Mouse (Mus musculus): Measurements from ENCODE around the gene Skap2. TPM values are rescaled to one million over a fixed set of nuclear protein-coding genes. Genes with fewer than 3 reads are reported as not detected.

Skap2 gene
- polyA plus RNA-seq, 1 experiment from 2014 or later, result 40.3 TPM

- 86% methylated on average over 1 of the region's 1 CpGs for WGBS
- Histone ChIP-seq H3K9me3 (ENCODE audit: control insufficient read depth) (no peaks in the 10 kb centered on the region), H3K4me1 (replicated peaks; ENCODE audit: control insufficient read depth, insufficient read depth, low read length) (no peaks in the 10 kb centered on the region), H3K27me3 (replicated peaks; ENCODE audit: control insufficient read depth, insufficient read depth, low read length) (no peaks in the 10 kb centered on the region), H3K27ac (ENCODE audit: low read depth, low read length) (no peak overlapping the region), H3K36me3 (ENCODE audit: control insufficient read depth, insufficient read depth) (no peaks in the 10 kb centered on the region), H3K4me2 (replicated peaks; ENCODE audit: low read depth) (no peak overlapping the region), H3K4me3 (ENCODE audit: low read depth, low read length) (no peak overlapping the region), H3K9ac (ENCODE audit: low read depth, low read length) (no peak overlapping the region)
- TF ChIP-seq CTCF (IDR thresholded peaks at IDR 0.05; ENCODE audit: low read depth), result no peak
- ATAC-seq, result no peak
Observed at GRCm38 (mm10) chr6:51901544-51901943, 110.8 kb downstream of the Skap2 start.

DNA sequence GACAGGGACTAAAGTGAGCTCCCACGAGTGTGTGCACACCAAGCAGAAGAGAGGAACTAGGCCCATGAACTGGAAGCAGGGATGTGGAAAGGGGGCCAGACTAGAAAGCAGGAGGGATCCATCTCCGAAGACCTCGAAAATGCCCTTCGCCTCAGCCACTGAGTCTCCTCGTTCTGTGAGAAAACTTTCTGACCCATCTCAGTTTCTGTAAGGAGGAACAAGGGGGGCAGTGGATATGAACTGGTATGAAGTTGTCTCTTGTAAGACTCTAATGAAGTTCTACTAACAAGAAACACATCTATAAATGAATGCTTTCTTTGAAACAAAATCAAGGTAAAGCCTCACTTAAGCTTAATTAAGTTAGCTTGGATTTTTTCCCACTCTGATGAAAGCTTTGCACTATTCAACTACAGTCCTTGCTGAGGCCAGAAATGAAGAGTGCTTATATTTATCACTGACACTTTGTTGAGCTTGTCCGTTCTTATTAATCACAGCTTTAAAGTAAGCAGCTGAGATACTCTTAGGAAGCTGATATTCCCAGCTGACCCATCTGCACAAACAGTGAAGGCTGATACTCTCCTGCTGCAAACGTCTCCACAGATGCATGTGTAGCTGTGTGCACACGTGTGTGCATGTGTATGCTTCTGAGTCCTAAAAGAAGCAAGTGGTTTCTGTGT is 113.9 kb downstream of the Skap2 start:
- no peak for ATAC-seq
- TF ChIP-seq CTCF (IDR thresholded peaks at IDR 0.05; ENCODE audit: low read depth), result no peak
- no peak overlapping the region for H3K9ac ChIP-seq (ENCODE audit: low read depth, low read length)
- no peaks in the 10 kb centered on the region for H3K4me1 ChIP-seq (replicated peaks; ENCODE audit: control insufficient read depth, insufficient read depth, low read length)
- H3K4me2 ChIP-seq (replicated peaks; ENCODE audit: low read depth), result no peak overlapping the region
- H3K9me3 ChIP-seq (ENCODE audit: control insufficient read depth), result no peaks in the 10 kb centered on the region
- no peaks in the 10 kb centered on the region for H3K36me3 ChIP-seq (ENCODE audit: control insufficient read depth, insufficient read depth)
- no peak overlapping the region for H3K4me3 ChIP-seq (ENCODE audit: low read depth, low read length)
- WGBS, result 57% methylated on average over 8 of the region's 8 CpGs
- no peak overlapping the region for H3K27ac ChIP-seq (ENCODE audit: low read depth, low read length)
- no peaks in the 10 kb centered on the region for H3K27me3 ChIP-seq (replicated peaks; ENCODE audit: control insufficient read depth, insufficient read depth, low read length)

DNA sequence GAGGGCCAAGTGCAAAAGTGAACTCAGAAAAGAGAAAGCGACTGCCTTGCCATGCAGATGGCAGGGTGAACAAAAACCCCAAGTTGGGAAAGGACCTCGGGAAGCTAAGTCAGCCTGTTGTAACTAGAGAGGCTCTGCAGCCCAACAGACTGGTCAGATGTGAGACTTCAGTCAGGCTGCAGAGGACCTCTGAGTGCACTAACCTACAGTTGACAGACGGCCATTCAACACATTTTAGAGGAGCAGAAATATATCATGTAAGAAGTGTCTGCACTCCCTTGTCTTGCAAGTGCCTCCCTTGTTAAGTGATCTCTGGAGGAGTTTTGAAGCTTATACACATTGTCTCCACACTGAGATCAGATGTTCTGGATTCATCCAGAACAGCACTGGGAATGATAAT is 116.6 kb downstream of the Skap2 start:
- no peak for TF ChIP-seq CTCF (IDR thresholded peaks at IDR 0.05; ENCODE audit: low read depth)
- Histone ChIP-seq H3K27me3 (replicated peaks; ENCODE audit: control insufficient read depth, insufficient read depth, low read length) (no peaks in the 10 kb centered on the region), H3K4me1 (replicated peaks; ENCODE audit: control insufficient read depth, insufficient read depth, low read length) (no peaks in the 10 kb centered on the region), H3K36me3 (ENCODE audit: control insufficient read depth, insufficient read depth) (no peaks in the 10 kb centered on the region), H3K9me3 (ENCODE audit: control insufficient read depth) (no peaks in the 10 kb centered on the region), H3K4me2 (replicated peaks; ENCODE audit: low read depth) (no peak overlapping the region), H3K27ac (ENCODE audit: low read depth, low read length) (no peak overlapping the region), H3K9ac (ENCODE audit: low read depth, low read length) (no peak overlapping the region), H3K4me3 (ENCODE audit: low read depth, low read length) (no peak overlapping the region)
- ATAC-seq, result no peak
- WGBS, result 75% methylated on average over 3 of the region's 3 CpGs

- no peaks in the 10 kb centered on the region for H3K27me3 ChIP-seq (replicated peaks; ENCODE audit: control insufficient read depth, insufficient read depth, low read length)
- TF ChIP-seq CTCF (IDR thresholded peaks at IDR 0.05; ENCODE audit: low read depth), result no peak
- no peak overlapping the region for H3K4me3 ChIP-seq (ENCODE audit: low read depth, low read length)
- H3K27ac ChIP-seq (ENCODE audit: low read depth, low read length), result no peak overlapping the region
- 61% methylated on average over 3 of the region's 3 CpGs for WGBS
- no peaks in the 10 kb centered on the region for H3K4me1 ChIP-seq (replicated peaks; ENCODE audit: control insufficient read depth, insufficient read depth, low read length)
- H3K4me2 ChIP-seq (replicated peaks; ENCODE audit: low read depth), result no peak overlapping the region
- H3K9ac ChIP-seq (ENCODE audit: low read depth, low read length), result no peak overlapping the region
- no peaks in the 10 kb centered on the region for H3K9me3 ChIP-seq (ENCODE audit: control insufficient read depth)
- no peaks in the 10 kb centered on the region for H3K36me3 ChIP-seq (ENCODE audit: control insufficient read depth, insufficient read depth)
- no peak for ATAC-seq
Observed at GRCm38 (mm10) chr6:51894717-51895116, 117.6 kb downstream of the Skap2 start.

DNA sequence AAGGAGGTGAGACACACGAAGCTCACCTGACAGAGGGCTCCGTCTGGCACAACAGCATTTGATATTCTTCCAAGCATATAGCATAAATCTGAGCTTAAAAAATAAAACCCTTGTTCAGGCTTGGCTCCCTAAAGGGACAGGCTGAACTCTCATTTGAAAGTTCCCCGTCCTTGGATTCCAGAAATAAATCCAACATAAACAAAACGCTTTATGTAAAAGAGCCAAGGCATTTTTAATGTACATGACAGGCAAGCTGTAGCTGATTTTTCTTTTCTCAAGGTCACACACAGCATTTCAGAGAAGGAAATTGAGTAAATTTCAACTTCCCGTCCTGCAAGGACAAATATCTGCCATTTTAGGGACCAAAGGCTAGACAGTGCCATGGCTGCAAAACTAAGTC is 122.0 kb downstream of the Skap2 start:
- Histone ChIP-seq H3K4me2 (replicated peaks; ENCODE audit: low read depth) (no peak overlapping the region), H3K9ac (ENCODE audit: low read depth, low read length) (no peak overlapping the region), H3K27me3 (replicated peaks; ENCODE audit: control insufficient read depth, insufficient read depth, low read length) (no peaks in the 10 kb centered on the region), H3K36me3 (ENCODE audit: control insufficient read depth, insufficient read depth) (no peaks in the 10 kb centered on the region), H3K9me3 (ENCODE audit: control insufficient read depth) (no peaks in the 10 kb centered on the region), H3K4me3 (ENCODE audit: low read depth, low read length) (no peak overlapping the region), H3K27ac (ENCODE audit: low read depth, low read length) (no peak overlapping the region), H3K4me1 (replicated peaks; ENCODE audit: control insufficient read depth, insufficient read depth, low read length) (no peaks in the 10 kb centered on the region)
- TF ChIP-seq CTCF (IDR thresholded peaks at IDR 0.05; ENCODE audit: low read depth), result no peak
- ATAC-seq, result no peak
- whole genome bisulfite sequencing, result 58% methylated on average over 5 of the region's 5 CpGs

- no peak overlapping the region for H3K4me3 ChIP-seq (ENCODE audit: low read depth, low read length)
- no peaks in the 10 kb centered on the region for H3K9me3 ChIP-seq (ENCODE audit: control insufficient read depth)
- H3K4me2 ChIP-seq (replicated peaks; ENCODE audit: low read depth), result no peak overlapping the region
- H3K36me3 ChIP-seq (ENCODE audit: control insufficient read depth, insufficient read depth), result no peaks in the 10 kb centered on the region
- H3K9ac ChIP-seq (ENCODE audit: low read depth, low read length), result no peak overlapping the region
- H3K27ac ChIP-seq (ENCODE audit: low read depth, low read length), result no peak overlapping the region
- no peak for TF ChIP-seq CTCF (IDR thresholded peaks at IDR 0.05; ENCODE audit: low read depth)
- WGBS, result 56% methylated on average over 4 of the region's 4 CpGs
- no peaks in the 10 kb centered on the region for H3K27me3 ChIP-seq (replicated peaks; ENCODE audit: control insufficient read depth, insufficient read depth, low read length)
- no peaks in the 10 kb centered on the region for H3K4me1 ChIP-seq (replicated peaks; ENCODE audit: control insufficient read depth, insufficient read depth, low read length)
- ATAC-seq, result no peak
Observed at GRCm38 (mm10) chr6:51889824-51890223, 122.5 kb downstream of the Skap2 start.

Measured in intestine, postnatal 0 days (tissue).